In the genomic region with DNA sequence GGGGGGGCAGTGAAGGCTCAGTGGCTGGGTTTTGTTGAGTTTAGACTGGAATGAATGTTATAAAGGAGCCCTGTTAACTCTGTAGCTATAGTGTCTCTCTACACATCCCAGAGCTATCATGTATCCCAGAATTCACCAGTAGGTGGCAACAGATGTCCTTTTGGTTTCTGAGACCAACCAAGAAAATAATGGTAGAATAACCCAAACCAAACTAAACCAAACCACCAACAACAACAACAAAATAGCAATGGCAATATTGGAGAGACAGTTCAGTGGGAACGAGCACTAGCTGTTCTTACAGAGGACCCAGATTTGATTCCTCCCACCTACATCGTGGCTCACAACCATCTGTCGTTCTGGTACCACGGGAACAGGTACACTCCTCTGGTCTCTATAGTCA, we compare ENCODE assay signal across 9 mouse cellular contexts. TPM values are rescaled to one million over a fixed set of nuclear protein-coding genes. Genes with fewer than 3 reads are reported as not detected.
DNase-seq lines count a peak whose midpoint lies in the region; ATAC-seq and TF ChIP-seq lines count a peak whose summit lies in the region.
"Had no signal": no experiment of that assay in that cellular context is flagged by ENCODE, and none has a peak within 500 bp of the region (broad histone marks: within the 10 kb centered on the region; RNA-seq: fewer than 3 reads in every experiment).

No protein-coding gene starts in this region.

- no peak overlapping the region for H3K4me3 ChIP-seq in heart, postnatal 0 days (ENCODE audit: low read depth, low read length)
- no peak overlapping the region for H3K4me3 ChIP-seq in midbrain, embryonic 11.5 days (ENCODE audit: low read depth, low read length)
- no peak overlapping the region for H3K4me3 ChIP-seq in midbrain, embryonic 13.5 days (replicated peaks)
- no peak overlapping the region for H3K4me3 ChIP-seq in forebrain, embryonic 13.5 days
- H3K4me3 ChIP-seq: neural tube, embryonic 12.5 days had no signal

- no peaks in the 10 kb centered on the region for H3K9me3 ChIP-seq in heart, postnatal 0 days (replicated peaks; ENCODE audit: control insufficient read depth, low read length)
- no peaks in the 10 kb centered on the region for H3K9me3 ChIP-seq in midbrain, embryonic 11.5 days (ENCODE audit: control insufficient read depth, low read length)
- H3K9me3 ChIP-seq in midbrain, embryonic 13.5 days: no peaks in the 10 kb centered on the region
- H3K9me3 ChIP-seq in forebrain, embryonic 13.5 days (replicated peaks): no peaks in the 10 kb centered on the region
- H3K9me3 ChIP-seq: neural tube, embryonic 12.5 days had no signal

- WGBS in heart, postnatal 0 days: 94% methylated on average over 4 of the region's 4 CpGs
- 94% methylated on average over 4 of the region's 4 CpGs for WGBS in midbrain, embryonic 11.5 days
- 92% methylated on average over 4 of the region's 4 CpGs for WGBS in midbrain, embryonic 13.5 days
- 98% methylated on average over 4 of the region's 4 CpGs for WGBS in forebrain, embryonic 13.5 days

- peak; percentile 54 for TF ChIP-seq CTCF in heart, postnatal 0 days (IDR thresholded peaks at IDR 0.05; ENCODE audit: low read depth)

- no peak for DNase-seq in heart, postnatal 0 days (ENCODE audit: low spot score)
- DNase-seq in heart, adult 11 months: no peak
- peak; percentile 83 for DNase-seq in midbrain, embryonic 11.5 days (ENCODE audit: low spot score, missing footprints)
- DNase-seq in cerebellum, adult 8-10 months: peak; percentile 58
- peak; percentile 52 for DNase-seq in retina, postnatal 7 days (ENCODE audit: low read depth, low spot score)
- no peak for DNase-seq in spleen, postnatal 4 days (ENCODE audit: low spot score in 2 of 2)

- no peaks in the 10 kb centered on the region for H3K4me1 ChIP-seq in heart, postnatal 0 days (ENCODE audit: control insufficient read depth, insufficient read depth)
- no peaks in the 10 kb centered on the region for H3K4me1 ChIP-seq in midbrain, embryonic 11.5 days (ENCODE audit: control insufficient read depth, insufficient read depth, low read length)
- no peaks in the 10 kb centered on the region for H3K4me1 ChIP-seq in midbrain, embryonic 13.5 days (replicated peaks)
- H3K4me1 ChIP-seq in forebrain, embryonic 13.5 days: no peaks in the 10 kb centered on the region
- H3K4me1 ChIP-seq: neural tube, embryonic 12.5 days had no signal

- ATAC-seq in heart, postnatal 0 days (ENCODE audit: insufficient read depth, low read depth): no peak
- ATAC-seq in midbrain, embryonic 11.5 days (ENCODE audit: low FRiP score): no peak
- ATAC-seq in midbrain, embryonic 13.5 days: no peak
- ATAC-seq in forebrain, embryonic 13.5 days: no peak

- no peak overlapping the region for H3K9ac ChIP-seq in heart, postnatal 0 days (replicated peaks; ENCODE audit: low read depth, low read length)
- H3K9ac ChIP-seq in midbrain, embryonic 11.5 days (ENCODE audit: low read length): no peak overlapping the region
- no peak overlapping the region for H3K9ac ChIP-seq in midbrain, embryonic 13.5 days (replicated peaks)
- H3K9ac ChIP-seq in forebrain, embryonic 13.5 days: no peak overlapping the region
- H3K9ac ChIP-seq: neural tube, embryonic 12.5 days had no signal

- H3K27ac ChIP-seq in heart, postnatal 0 days (ENCODE audit: low read depth): no peak overlapping the region
- H3K27ac ChIP-seq in midbrain, embryonic 11.5 days (ENCODE audit: low read depth, low read length): no peak overlapping the region
- no peak overlapping the region for H3K27ac ChIP-seq in midbrain, embryonic 13.5 days
- H3K27ac ChIP-seq in forebrain, embryonic 13.5 days: no peak overlapping the region
- H3K27ac ChIP-seq: neural tube, embryonic 12.5 days had no signal

- H3K36me3 ChIP-seq in heart, postnatal 0 days (replicated peaks; ENCODE audit: control insufficient read depth, insufficient read depth, low read length): peaks cover 65% of the 10 kb centered on the region
- H3K36me3 ChIP-seq in midbrain, embryonic 11.5 days (ENCODE audit: control insufficient read depth, insufficient read depth, low read length): no peaks in the 10 kb centered on the region
- H3K36me3 ChIP-seq in midbrain, embryonic 13.5 days: peaks cover 62% of the 10 kb centered on the region
- H3K36me3 ChIP-seq in forebrain, embryonic 13.5 days (ENCODE audit: poor library complexity, severe bottlenecking): peaks cover 63% of the 10 kb centered on the region

- no peak for TF ChIP-seq EP300 in heart, postnatal 0 days (IDR thresholded peaks at IDR 0.05; ENCODE audit: low read depth)

- no peak overlapping the region for H3K4me2 ChIP-seq in heart, postnatal 0 days (ENCODE audit: low read depth, low read length)
- no peak overlapping the region for H3K4me2 ChIP-seq in midbrain, embryonic 11.5 days
- H3K4me2 ChIP-seq in midbrain, embryonic 13.5 days (replicated peaks): no peak overlapping the region
- H3K4me2 ChIP-seq in forebrain, embryonic 13.5 days: no peak overlapping the region
- H3K4me2 ChIP-seq: neural tube, embryonic 12.5 days had no signal

- no peaks in the 10 kb centered on the region for H3K27me3 ChIP-seq in heart, postnatal 0 days (ENCODE audit: control insufficient read depth, insufficient read depth, low read length)
- H3K27me3 ChIP-seq in midbrain, embryonic 11.5 days (ENCODE audit: control insufficient read depth, insufficient read depth, low read length): no peaks in the 10 kb centered on the region
- H3K27me3 ChIP-seq in midbrain, embryonic 13.5 days: no peaks in the 10 kb centered on the region
- H3K27me3 ChIP-seq in forebrain, embryonic 13.5 days: no peaks in the 10 kb centered on the region
- H3K27me3 ChIP-seq: neural tube, embryonic 12.5 days had no signal

RNA-seq across cellular contexts. Expression of gene Stac3, which starts 22.4 kb away (rescaled TPM):
- 0.08 TPM in 1 of 2 replicates, not detected in the other for total RNA-seq in heart, postnatal 0 days (2014; rRNA removed; ENCODE audit: low replicate concordance)
- 0.30 TPM in 1 of 2 replicates, not detected in the other for polyA plus RNA-seq in heart, postnatal 0 days (2015; fragmentation: Nextera tagmentation; extraction: Ambion mirVana)
- 0.10 and 0.14 TPM in 2 replicates for polyA plus RNA-seq in midbrain, embryonic 11.5 days (2014; fragmentation: Nextera tagmentation; extraction: Ambion mirVana)
- polyA plus RNA-seq in midbrain, embryonic 13.5 days (2015; fragmentation: Nextera tagmentation; extraction: Ambion mirVana): 1.6 and 2.3 TPM in 2 replicates
- 1.0 and 1.1 TPM in 2 replicates for polyA plus RNA-seq in forebrain, embryonic 13.5 days (2015; fragmentation: Nextera tagmentation; extraction: Ambion mirVana)

RNA-seq across cellular contexts. Expression of gene Ndufa4l2, which starts 35.6 kb away (rescaled TPM):
- total RNA-seq in heart, postnatal 0 days (2014; rRNA removed; ENCODE audit: low replicate concordance): 43.8 and 68.3 TPM in 2 replicates
- 46.4 and 47.6 TPM in 2 replicates for polyA plus RNA-seq in heart, postnatal 0 days (2015; fragmentation: Nextera tagmentation; extraction: Ambion mirVana)
- polyA plus RNA-seq in midbrain, embryonic 11.5 days (2014; fragmentation: Nextera tagmentation; extraction: Ambion mirVana): 3.6 and 5.7 TPM in 2 replicates
- polyA plus RNA-seq in midbrain, embryonic 13.5 days (2015; fragmentation: Nextera tagmentation; extraction: Ambion mirVana): 11.5 and 13.8 TPM in 2 replicates
- polyA plus RNA-seq in forebrain, embryonic 13.5 days (2015; fragmentation: Nextera tagmentation; extraction: Ambion mirVana): 11.9 and 12.8 TPM in 2 replicates

RNA-seq across cellular contexts. Expression of gene Shmt2, which starts 43.1 kb away (rescaled TPM):
- 109 and 161 TPM in 2 replicates for total RNA-seq in heart, postnatal 0 days (2014; rRNA removed; ENCODE audit: low replicate concordance)
- 47.9 and 51.5 TPM in 2 replicates for polyA plus RNA-seq in heart, postnatal 0 days (2015; fragmentation: Nextera tagmentation; extraction: Ambion mirVana)
- 68.8 and 74.8 TPM in 2 replicates for polyA plus RNA-seq in midbrain, embryonic 11.5 days (2014; fragmentation: Nextera tagmentation; extraction: Ambion mirVana)
- 54.3 and 56.2 TPM in 2 replicates for polyA plus RNA-seq in midbrain, embryonic 13.5 days (2015; fragmentation: Nextera tagmentation; extraction: Ambion mirVana)
- 89.6 and 91.5 TPM in 2 replicates for polyA plus RNA-seq in forebrain, embryonic 13.5 days (2015; fragmentation: Nextera tagmentation; extraction: Ambion mirVana)

RNA-seq across cellular contexts. Expression of gene Nxph4, which starts 55.2 kb away (rescaled TPM):
- total RNA-seq in heart, postnatal 0 days (2014; rRNA removed; ENCODE audit: low replicate concordance): not detected in 2 replicates
- 0.41 and 0.49 TPM in 2 replicates for polyA plus RNA-seq in heart, postnatal 0 days (2015; fragmentation: Nextera tagmentation; extraction: Ambion mirVana)
- 19.5 and 23.6 TPM in 2 replicates for polyA plus RNA-seq in midbrain, embryonic 11.5 days (2014; fragmentation: Nextera tagmentation; extraction: Ambion mirVana)
- 78.8 and 83.9 TPM in 2 replicates for polyA plus RNA-seq in midbrain, embryonic 13.5 days (2015; fragmentation: Nextera tagmentation; extraction: Ambion mirVana)
- 36.8 and 50.7 TPM in 2 replicates for polyA plus RNA-seq in forebrain, embryonic 13.5 days (2015; fragmentation: Nextera tagmentation; extraction: Ambion mirVana)

Comparison
In these comparisons a context has a peak if more than half of its experiments do, and no peak if none do; other contexts are left out.
1. DNase-seq: peak in midbrain, embryonic 11.5 days (single experiment), cerebellum, adult 8-10 months (single experiment) and retina, postnatal 7 days (single experiment); none in heart, postnatal 0 days (single experiment), heart, adult 11 months (single experiment) and spleen, postnatal 4 days (0 of 2).